Mouse (Mus musculus): ENCODE measurements around the gene Alg14. TPM values are rescaled to one million over a fixed set of nuclear protein-coding genes. Genes with fewer than 3 reads are reported as not detected.
A peak's percentile ranks its signal among the peaks of the same experiment; 100 is the strongest.

Alg14 gene
- polyA plus RNA-seq, 1 experiment from 2014 or later: 34.1 TPM

DNA sequence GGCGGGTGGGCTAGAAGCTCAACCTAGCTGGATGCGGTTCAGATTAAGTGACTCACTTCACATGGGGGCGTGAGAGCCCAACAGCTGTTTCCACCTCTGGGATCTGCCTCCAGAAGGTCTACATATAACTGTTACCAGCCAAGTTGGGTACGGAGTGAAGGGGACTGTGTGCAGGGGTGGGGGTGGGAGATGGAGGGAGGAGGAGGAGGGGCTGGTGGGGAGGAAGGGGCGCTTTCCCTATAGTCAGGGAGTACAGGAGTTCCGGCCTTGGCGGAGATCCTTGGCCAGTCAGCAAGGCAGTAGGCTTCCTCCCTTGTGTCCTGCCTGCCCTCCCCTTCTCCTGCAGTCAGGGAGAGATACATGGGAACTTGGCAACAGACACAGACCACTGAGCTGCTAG lies 99.2 kb downstream of the Alg14 start:
- Histone ChIP-seq H3K4me2 (peak overlapping the region; percentile 13; the same call in 1 of the 2 replicates), H3K4me3 (no peak overlapping the region), H3K27me3 (no peaks in the 10 kb centered on the region), H3K4me1 (replicated peaks) (peaks cover 7% of the 10 kb centered on the region; the same call in 1 of the 2 replicates), H3K9me3 (replicated peaks) (no peaks in the 10 kb centered on the region), H3K9ac (no peak overlapping the region), H3K36me3 (no peaks in the 10 kb centered on the region), H3K27ac (peak overlapping the region; percentile 43; the same call in 1 of the 2 replicates)
- peak; percentile 38 for ATAC-seq (replicated peaks; ENCODE audit: insufficient number of reproducible peaks, insufficient read depth, low FRiP score, low read depth)
- WGBS: 49% methylated on average over 7 of the region's 7 CpGs

GRCm38 (mm10) chr3:121395588-121396295 lies 104.2 kb downstream of the Alg14 start:
- peak; percentile 50 for ATAC-seq (replicated peaks; ENCODE audit: insufficient number of reproducible peaks, insufficient read depth, low FRiP score, low read depth)
- Histone ChIP-seq H3K4me1 (replicated peaks) (0 out of 2 replicates have a peak, but pooled peaks cover under 1% of the 10 kb centered on the region), H3K9me3 (replicated peaks) (no peaks in the 10 kb centered on the region), H3K27ac (no peak overlapping the region), H3K27me3 (no peaks in the 10 kb centered on the region), H3K4me3 (no peak overlapping the region), H3K9ac (no peak overlapping the region), H3K36me3 (no peaks in the 10 kb centered on the region), H3K4me2 (no peak overlapping the region)
- WGBS: 69% methylated on average over 16 of the region's 16 CpGs

GRCm38 (mm10) chr3:121396561-121396960 lies 105.0 kb downstream of the Alg14 start:
- Histone ChIP-seq H3K4me2 (no peak overlapping the region), H3K4me3 (no peak overlapping the region), H3K9me3 (replicated peaks) (no peaks in the 10 kb centered on the region), H3K4me1 (replicated peaks) (no peaks in the 10 kb centered on the region), H3K27me3 (no peaks in the 10 kb centered on the region), H3K27ac (no peak overlapping the region), H3K9ac (no peak overlapping the region), H3K36me3 (no peaks in the 10 kb centered on the region)
- 74% methylated on average over 7 of the region's 7 CpGs for WGBS
- ATAC-seq (replicated peaks; ENCODE audit: insufficient number of reproducible peaks, insufficient read depth, low FRiP score, low read depth): no peak

GRCm38 (mm10) chr3:121397007-121397406 lies 105.4 kb downstream of the Alg14 start:
- H3K4me1 ChIP-seq (replicated peaks): no peaks in the 10 kb centered on the region
- H3K4me2 ChIP-seq: no peak overlapping the region
- ATAC-seq (replicated peaks; ENCODE audit: insufficient number of reproducible peaks, insufficient read depth, low FRiP score, low read depth): no peak

DNA sequence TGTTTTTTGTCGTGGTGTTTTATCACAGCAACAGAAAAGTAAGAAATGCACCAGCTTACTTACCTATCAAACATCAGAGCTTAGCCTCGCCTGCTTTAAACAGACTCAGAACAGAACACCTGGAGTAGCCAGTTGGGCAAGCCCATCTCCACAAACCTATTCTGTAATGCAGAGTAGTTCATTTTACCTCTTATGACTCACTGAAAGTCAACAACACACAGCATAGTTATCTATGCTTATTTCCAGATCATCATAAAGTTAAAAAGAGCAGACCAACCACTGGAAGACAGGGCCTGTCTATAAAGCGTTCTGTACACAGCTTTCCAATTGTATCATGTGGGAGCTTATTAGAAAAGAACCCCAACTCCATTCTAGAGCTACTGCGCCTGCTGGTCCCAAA lies 109.8 kb downstream of the Alg14 start:
- no peak for ATAC-seq (replicated peaks; ENCODE audit: insufficient number of reproducible peaks, insufficient read depth, low FRiP score, low read depth)
- H3K36me3 ChIP-seq: no peaks in the 10 kb centered on the region
- H3K9ac ChIP-seq: no peak overlapping the region
- H3K4me2 ChIP-seq: no peak overlapping the region
- no peak overlapping the region for H3K4me3 ChIP-seq
- H3K9me3 ChIP-seq (replicated peaks): no peaks in the 10 kb centered on the region
- no peak overlapping the region for H3K27ac ChIP-seq
- no peaks in the 10 kb centered on the region for H3K4me1 ChIP-seq (replicated peaks)
- WGBS: 73% methylated on average over 4 of the region's 4 CpGs
- H3K27me3 ChIP-seq: no peaks in the 10 kb centered on the region

More at GRCm38 (mm10) chr3:121397007-121397406, 105.4 kb downstream of the Alg14 start:
- no peaks in the 10 kb centered on the region for H3K9me3 ChIP-seq (replicated peaks)
- 72% methylated on average over 6 of the region's 6 CpGs for WGBS
- H3K27me3 ChIP-seq: no peaks in the 10 kb centered on the region
- H3K4me3 ChIP-seq: no peak overlapping the region
- H3K27ac ChIP-seq: no peak overlapping the region
- no peak overlapping the region for H3K9ac ChIP-seq
- H3K36me3 ChIP-seq: no peaks in the 10 kb centered on the region

DNA sequence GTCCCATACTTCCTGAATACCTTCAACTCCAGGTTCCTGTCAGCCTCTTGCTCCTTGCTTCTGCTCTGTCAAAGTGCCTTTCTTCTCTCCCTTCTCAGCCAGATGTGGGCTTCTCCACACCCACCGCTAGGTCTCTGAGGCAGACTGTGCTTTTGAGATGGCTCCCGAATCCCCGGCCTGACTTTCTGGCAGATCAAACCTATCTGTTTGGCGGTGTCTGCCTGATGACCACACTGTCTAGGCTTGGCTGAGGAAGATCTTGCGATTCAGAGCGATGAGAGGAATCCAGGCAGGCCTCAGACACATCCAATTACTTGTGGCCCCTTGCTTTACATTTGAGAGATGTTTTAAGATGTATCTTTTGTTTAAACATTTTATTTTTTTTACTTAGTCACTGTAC lies 110.5 kb downstream of the Alg14 start:
- 68% methylated on average over 6 of the region's 6 CpGs for WGBS
- H3K9me3 ChIP-seq (replicated peaks): no peaks in the 10 kb centered on the region
- H3K27ac ChIP-seq: no peak overlapping the region
- H3K4me3 ChIP-seq: no peak overlapping the region
- no peaks in the 10 kb centered on the region for H3K36me3 ChIP-seq
- no peaks in the 10 kb centered on the region for H3K27me3 ChIP-seq
- no peak for ATAC-seq (replicated peaks; ENCODE audit: insufficient number of reproducible peaks, insufficient read depth, low FRiP score, low read depth)
- no peak overlapping the region for H3K9ac ChIP-seq
- no peaks in the 10 kb centered on the region for H3K4me1 ChIP-seq (replicated peaks)
- no peak overlapping the region for H3K4me2 ChIP-seq

GRCm38 (mm10) chr3:121403449-121403848 lies 111.9 kb downstream of the Alg14 start:
- no peaks in the 10 kb centered on the region for H3K36me3 ChIP-seq
- no peaks in the 10 kb centered on the region for H3K4me1 ChIP-seq (replicated peaks)
- H3K27ac ChIP-seq: no peak overlapping the region
- ATAC-seq (replicated peaks; ENCODE audit: insufficient number of reproducible peaks, insufficient read depth, low FRiP score, low read depth): no peak
- WGBS: 56% methylated on average over 5 of the region's 5 CpGs
- H3K4me2 ChIP-seq: no peak overlapping the region
- H3K9ac ChIP-seq: no peak overlapping the region
- H3K27me3 ChIP-seq: no peaks in the 10 kb centered on the region
- no peak overlapping the region for H3K4me3 ChIP-seq
- no peaks in the 10 kb centered on the region for H3K9me3 ChIP-seq (replicated peaks)

DNA sequence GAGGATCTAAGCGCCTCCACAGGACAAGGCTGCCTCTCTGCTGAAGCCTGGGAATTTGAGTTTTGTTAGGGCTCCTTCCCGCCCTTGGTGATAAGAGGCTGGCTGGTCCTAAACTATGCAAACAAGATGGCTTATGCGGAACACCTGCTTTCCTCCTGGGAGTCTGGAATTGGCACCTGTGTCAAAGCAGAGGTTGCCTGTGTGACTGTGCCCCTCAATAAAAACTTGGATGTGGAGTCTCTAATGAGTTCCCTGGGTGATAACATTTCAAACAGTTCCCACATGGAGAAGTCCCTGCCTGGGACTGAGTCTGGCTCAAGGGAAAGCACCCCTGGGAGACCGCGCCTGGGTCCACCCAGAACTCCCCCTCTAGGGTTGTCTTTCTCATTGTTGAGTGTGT lies 113.5 kb downstream of the Alg14 start:
- WGBS: 70% methylated on average over 5 of the region's 5 CpGs
- no peak for ATAC-seq (replicated peaks; ENCODE audit: insufficient number of reproducible peaks, insufficient read depth, low FRiP score, low read depth)
- Histone ChIP-seq H3K27me3 (no peaks in the 10 kb centered on the region), H3K4me1 (replicated peaks) (no peaks in the 10 kb centered on the region), H3K9ac (no peak overlapping the region), H3K4me3 (no peak overlapping the region), H3K27ac (no peak overlapping the region), H3K36me3 (no peaks in the 10 kb centered on the region), H3K4me2 (no peak overlapping the region), H3K9me3 (replicated peaks) (no peaks in the 10 kb centered on the region)

DNA sequence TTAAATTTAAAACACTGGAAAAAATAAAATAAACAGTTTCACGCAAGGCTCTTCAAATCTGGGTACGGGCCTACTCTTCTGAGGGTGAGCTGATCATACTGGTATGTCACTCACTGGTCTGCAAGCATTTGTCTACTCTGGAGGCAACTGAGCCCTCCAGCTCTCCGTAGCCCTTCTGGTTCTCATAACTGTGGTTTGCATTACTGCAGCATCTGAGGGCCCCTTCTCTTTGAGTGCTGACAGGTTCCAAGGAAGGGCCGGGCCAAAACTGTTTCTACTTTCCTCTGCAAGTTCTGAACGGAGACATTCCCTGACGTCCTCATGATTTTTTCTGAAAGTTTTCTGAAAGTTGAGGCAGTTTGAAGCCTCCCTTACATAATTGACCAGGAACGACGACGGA lies 115.8 kb downstream of the Alg14 start:
- no peaks in the 10 kb centered on the region for H3K36me3 ChIP-seq
- H3K4me2 ChIP-seq: no peak overlapping the region
- H3K9ac ChIP-seq: no peak overlapping the region
- no peaks in the 10 kb centered on the region for H3K4me1 ChIP-seq (replicated peaks)
- no peak for ATAC-seq (replicated peaks; ENCODE audit: insufficient number of reproducible peaks, insufficient read depth, low FRiP score, low read depth)
- no peaks in the 10 kb centered on the region for H3K9me3 ChIP-seq (replicated peaks)
- no peak overlapping the region for H3K4me3 ChIP-seq
- no peaks in the 10 kb centered on the region for H3K27me3 ChIP-seq
- WGBS: 58% methylated on average over 9 of the region's 9 CpGs
- no peak overlapping the region for H3K27ac ChIP-seq

DNA sequence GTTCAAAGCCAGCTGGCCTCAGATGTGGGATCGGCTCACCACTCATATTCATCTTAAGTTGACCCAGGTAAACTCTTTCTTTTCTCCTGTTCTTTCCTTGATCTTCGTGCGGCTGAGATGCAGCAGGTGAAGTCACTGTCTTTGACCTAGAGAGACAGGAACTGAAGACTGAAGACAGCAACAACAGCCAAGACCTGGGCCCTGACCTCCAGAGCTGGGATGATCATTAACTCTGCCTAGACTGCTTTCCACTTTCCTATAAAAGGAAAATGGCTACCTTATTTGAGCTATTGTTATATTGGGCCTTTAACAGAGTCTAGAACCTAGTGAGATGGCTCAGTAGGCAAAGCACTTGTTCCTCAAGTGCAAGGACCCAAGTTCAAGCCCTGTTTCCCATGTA lies 116.8 kb downstream of the Alg14 start:
- H3K36me3 ChIP-seq: no peaks in the 10 kb centered on the region
- H3K27me3 ChIP-seq: no peaks in the 10 kb centered on the region
- 87% methylated on average over 3 of the region's 3 CpGs for WGBS
- no peaks in the 10 kb centered on the region for H3K4me1 ChIP-seq (replicated peaks)
- H3K27ac ChIP-seq: no peak overlapping the region
- no peak for ATAC-seq (replicated peaks; ENCODE audit: insufficient number of reproducible peaks, insufficient read depth, low FRiP score, low read depth)
- no peak overlapping the region for H3K4me2 ChIP-seq
- no peaks in the 10 kb centered on the region for H3K9me3 ChIP-seq (replicated peaks)
- no peak overlapping the region for H3K9ac ChIP-seq
- H3K4me3 ChIP-seq: no peak overlapping the region

DNA sequence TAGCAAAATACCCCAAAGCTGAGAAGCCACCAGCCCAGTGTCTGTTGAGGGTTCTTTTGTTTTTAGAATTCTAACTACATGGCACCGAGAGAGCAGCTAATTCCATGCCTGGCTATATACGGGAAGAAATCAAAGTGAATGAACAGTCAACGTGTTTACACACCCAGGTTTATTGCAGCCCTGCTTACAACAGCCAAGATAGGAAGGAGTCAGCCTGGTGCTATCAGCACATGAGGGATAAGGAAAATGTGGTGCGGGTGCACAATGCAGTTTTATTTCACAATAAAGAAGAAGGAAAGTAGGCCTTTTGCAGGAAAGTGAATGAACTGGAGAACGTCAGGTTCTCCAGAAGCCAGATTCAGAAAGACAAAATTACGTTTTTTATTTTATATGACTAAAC lies 119.9 kb downstream of the Alg14 start:
- Histone ChIP-seq H3K9me3 (replicated peaks) (no peaks in the 10 kb centered on the region), H3K27me3 (no peaks in the 10 kb centered on the region), H3K36me3 (no peaks in the 10 kb centered on the region), H3K4me3 (no peak overlapping the region), H3K9ac (no peak overlapping the region), H3K4me2 (no peak overlapping the region), H3K27ac (no peak overlapping the region), H3K4me1 (replicated peaks) (no peaks in the 10 kb centered on the region)
- WGBS: 52% methylated on average over 6 of the region's 6 CpGs
- no peak for ATAC-seq (replicated peaks; ENCODE audit: insufficient number of reproducible peaks, insufficient read depth, low FRiP score, low read depth)
